Mouse (Mus musculus): ENCODE results near the gene Ccdc138.

DNA sequence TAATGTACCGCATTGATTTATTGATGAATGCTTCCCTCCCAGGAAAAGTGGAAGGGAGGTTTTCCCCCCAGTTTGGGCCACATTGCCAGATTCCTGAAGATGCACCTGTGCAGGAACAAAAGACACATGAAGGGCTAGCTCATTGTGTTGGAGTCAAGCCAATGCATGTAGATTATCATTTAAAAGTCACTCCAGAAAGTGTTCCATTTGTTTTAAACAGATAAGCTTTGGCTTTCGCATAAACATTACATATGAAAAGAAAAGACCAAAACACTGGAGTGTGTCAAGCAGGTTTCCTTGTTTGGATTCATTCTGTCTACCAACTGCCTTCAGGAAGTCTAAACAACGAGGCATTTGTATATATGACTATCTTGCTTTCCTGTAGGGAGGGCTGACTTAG lies 96.7 kb downstream of the Ccdc138 start:
- no peak for TF ChIP-seq POLR2A (IDR thresholded peaks at IDR 0.05; ENCODE audit: insufficient read length, low read depth)
- TF ChIP-seq POLR2AphosphoS2 (IDR thresholded peaks at IDR 0.05; ENCODE audit: insufficient read length, low read depth) = no peak
- no peak for TF ChIP-seq MYOD1 (IDR thresholded peaks at IDR 0.05; ENCODE audit: control insufficient read depth in 1 of 3, insufficient read length in 2 of 3, low read depth in 2 of 3)
- TF ChIP-seq TCF3 (IDR thresholded peaks at IDR 0.05; ENCODE audit: insufficient read length, low read depth) = no peak
- no peak for TF ChIP-seq MAX (IDR thresholded peaks at IDR 0.05; ENCODE audit: low read depth)
- no peak for TF ChIP-seq MYOG (IDR thresholded peaks at IDR 0.05; ENCODE audit: control insufficient read depth in 1 of 3, insufficient read depth in 1 of 3, insufficient read length in 2 of 3, low read depth in 2 of 3)
- no peak for TF ChIP-seq USF1 (IDR thresholded peaks at IDR 0.05; ENCODE audit: low read depth)
- no peak for TF ChIP-seq E2F4 (IDR thresholded peaks at IDR 0.05; ENCODE audit: insufficient read depth)
- no peak for TF ChIP-seq SRF (IDR thresholded peaks at IDR 0.05; ENCODE audit: control insufficient read depth, insufficient read length, low read depth)
- no peak for TF ChIP-seq CEBPB (IDR thresholded peaks at IDR 0.05; ENCODE audit: insufficient read depth, poor library complexity, severe bottlenecking)
- TF ChIP-seq TCF12 (IDR thresholded peaks at IDR 0.05; ENCODE audit: insufficient read depth, poor library complexity, severe bottlenecking) = no peak
- TF ChIP-seq REST (IDR thresholded peaks at IDR 0.05; ENCODE audit: insufficient read depth, insufficient read length) = no peak

Measured in myocyte (in vitro differentiated cells).